Mouse (Mus musculus) monocyte, adult 5-6 weeks (primary cell): ENCODE measurements around the gene Cep83. TPM values are rescaled to one million over a fixed set of nuclear protein-coding genes. Genes with fewer than 3 reads are reported as not detected.

Experiments
- ATAC-seq: fragments of 153-309, 156-312 bp; replicated peaks from 2 replicates; pipeline ENCODE4 v1.8.0; 2017; ENCODE audit warnings: mild to moderate bottlenecking; ENCODE audit not compliant: low TSS enrichment, insufficient number of reproducible peaks, severe bottlenecking, poor library complexity, low FRiP score
- total RNA-seq: library from RNA; stranded (forward); fragments of 200-1000, 200-491, 200-594 nt; gene quantifications from 3 replicates; pipeline ENCODE4 v1.2.3, GENCODE M21; 2017

The Cep83 gene
- total RNA-seq, 1 experiment from 2014 or later = 43.5 TPM

- ATAC-seq = no peak
Measured at GRCm38 (mm10) chr10:94747011-94747410, 58.6 kb downstream of the Cep83 start.

GRCm38 (mm10) chr10:94771496-94771895, 83.0 kb downstream of the Cep83 start:
- ATAC-seq = no peak

GRCm38 (mm10) chr10:94777576-94777975, 89.1 kb downstream of the Cep83 start:
- ATAC-seq = no peak

GRCm38 (mm10) chr10:94779319-94779718, 90.9 kb downstream of the Cep83 start:
- no peak for ATAC-seq

- no peak for ATAC-seq
Measured at GRCm38 (mm10) chr10:94780618-94781262, 92.3 kb downstream of the Cep83 start.

GRCm38 (mm10) chr10:94789205-94789604, 100.8 kb downstream of the Cep83 start:
- ATAC-seq = no peak

GRCm38 (mm10) chr10:94793914-94794313, 105.5 kb downstream of the Cep83 start:
- no peak for ATAC-seq

GRCm38 (mm10) chr10:94794666-94795244, 106.3 kb downstream of the Cep83 start:
- no peak for ATAC-seq

GRCm38 (mm10) chr10:94798128-94798527, 109.7 kb downstream of the Cep83 start:
- no peak for ATAC-seq

GRCm38 (mm10) chr10:94799485-94800239, 111.2 kb downstream of the Cep83 start:
- ATAC-seq = no peak

GRCm38 (mm10) chr10:94800677-94801354, 112.4 kb downstream of the Cep83 start:
- ATAC-seq = no peak

- ATAC-seq = no peak
Measured at GRCm38 (mm10) chr10:94804029-94804908, 115.8 kb downstream of the Cep83 start.

GRCm38 (mm10) chr10:94804909-94805220, 116.4 kb downstream of the Cep83 start:
- no peak for ATAC-seq

- ATAC-seq = no peak
Measured at GRCm38 (mm10) chr10:94807323-94807722, 118.9 kb downstream of the Cep83 start.

- ATAC-seq = no peak
Measured at GRCm38 (mm10) chr10:94808275-94808674, 119.8 kb downstream of the Cep83 start.

GRCm38 (mm10) chr10:94809946-94810472, 121.6 kb downstream of the Cep83 start:
- ATAC-seq = no peak

- ATAC-seq = no peak
Measured at GRCm38 (mm10) chr10:94811907-94812851, 123.7 kb downstream of the Cep83 start.
